Mouse (Mus musculus) liver, embryonic 14.5 days (tissue): ENCODE measurements around the gene Arap1. TPM values are rescaled to one million over a fixed set of nuclear protein-coding genes. Genes with fewer than 3 reads are reported as not detected.

Experiments
- ATAC-seq: fragments of 200-750 bp; cut with Nextera tagmentation; 2 replicates; pipeline ENCODE4 v1.8.0; 2017; ENCODE audit warnings: moderate number of reproducible peaks, mild to moderate bottlenecking, moderate library complexity; ENCODE audit not compliant: insufficient read depth
- DNase-seq, 3 experiments: peaks; one replicate each; pipeline ENCODE4 v3.0.0-alpha.2; 2012 to 2013; ENCODE audit warnings: low read depth in 3 of 3, low spot score in 3 of 3
- H3K27ac ChIP-seq: fragments of 300-500 bp; sonication (generic); 2 replicates; pipeline ENCODE4 v1.5.1; 2014; ENCODE audit warnings: moderate library complexity, mild to moderate bottlenecking, control low read depth, inconsistent platforms
- H3K27me3 ChIP-seq: fragments of 300-500 bp; sonication (generic); 2 replicates; pipeline ENCODE4 v1.6.1; 2014; ENCODE audit warnings: mild to moderate bottlenecking, low read length, moderate library complexity; ENCODE audit not compliant: control insufficient read depth, insufficient read depth
- H3K36me3 ChIP-seq: fragments of 300-500 bp; sonication (generic); replicated peaks from 2 replicates; pipeline ENCODE4 v1.6.1; 2014; ENCODE audit warnings: low read depth; ENCODE audit not compliant: control insufficient read depth, insufficient read depth
- H3K4me1 ChIP-seq, 2 experiments: fragments of 200-500 bp in 1 of 2; fragments of 300-500 bp in 1 of 2; sonication (generic) in 1 of 2; replicated peaks; 2 replicates each; pipeline ENCODE4 v1.6.1; 2012 to 2014; ENCODE audit warnings: antibody characterized with exemption in 1 of 2, inconsistent platforms in 1 of 2, low read length in 1 of 2; ENCODE audit not compliant: control insufficient read depth in 2 of 2, insufficient read depth in 2 of 2
- H3K4me2 ChIP-seq: fragments of 300-500 bp; sonication (generic); 2 replicates; pipeline ENCODE4 v1.6.1; 2014; ENCODE audit warnings: low read depth, mild to moderate bottlenecking, control low read depth, moderate library complexity
- H3K4me3 ChIP-seq, 2 experiments: fragments of 200-500 bp in 1 of 2; fragments of 300-500 bp in 1 of 2; sonication (generic) in 1 of 2; 2 replicates each; pipeline ENCODE4 v1.5.1; 2012 to 2014; ENCODE audit warnings: low read depth in 2 of 2, low read length in 2 of 2, mild to moderate bottlenecking in 2 of 2, control low read depth in 1 of 2, inconsistent platforms in 1 of 2, moderate library complexity in 1 of 2; ENCODE audit not compliant: insufficient read depth in 1 of 2
- H3K9ac ChIP-seq: fragments of 300-500 bp; sonication (generic); replicated peaks from 2 replicates; pipeline ENCODE4 v1.6.1; 2014; ENCODE audit warnings: mild to moderate bottlenecking, control low read depth, moderate library complexity
- H3K9me3 ChIP-seq: fragments of 300-500 bp; sonication (generic); 2 replicates; pipeline ENCODE4 v1.6.1; 2016; ENCODE audit warnings: low read length, mixed read lengths; ENCODE audit not compliant: control insufficient read depth
- CTCF ChIP-seq: IDR thresholded peaks from 2 replicates; pipeline ENCODE4 v1.5.1; 2016; ENCODE audit warnings: antibody characterized with exemption, low read depth, control low read depth
- EP300 ChIP-seq: IDR thresholded peaks from 2 replicates; pipeline ENCODE4 v1.6.1; 2016; ENCODE audit warnings: antibody characterized with exemption, low read depth
- WGBS: fragments of 180-500 bp; shearing (Covaris S2); extraction: QIAGEN DNeasy Blood & Tissue Kit; methylation state at CpG from one replicate; pipeline ENCODE4 v1.1.7; 2014; ENCODE audit not compliant: insufficient replicate concordance; 5-methylcytosine and 5-hydroxymethylcytosine counted together
- polyA plus RNA-seq, 2 experiments: library from polyadenylated mRNA; depleted of rRNA in 1 of 2; stranded (reverse) in 1 of 2; unstranded in 1 of 2; fragments of >200 nt; fragmentation: Nextera tagmentation in 1 of 2; extraction: Ambion mirVana in 1 of 2; gene quantifications; 2 replicates each; pipeline versions ENCODE4 v1.2.1 to v1.2.3; 2012 to 2014

Gene Arap1
- polyA plus RNA-seq, 2 experiments, result 13.7 to 13.9 TPM

- Histone ChIP-seq H3K9ac (no peak overlapping the region), H3K9me3 (no peaks in the 10 kb centered on the region), H3K27me3 (no peaks in the 10 kb centered on the region), H3K27ac (no peak overlapping the region), H3K36me3 (no peaks in the 10 kb centered on the region), H3K4me2 (peak overlapping the region; percentile 13; the same call in 1 of the 2 replicates), H3K4me1 (peaks cover 5 to 18% of the 10 kb centered on the region in 2 experiments), H3K4me3 (peak overlapping the region in 1 of 2 experiments; percentile 2; a peak in 1 of 4 replicates)
- peak; percentile 25 for ATAC-seq
- TF ChIP-seq CTCF (no peak), EP300 (no peak)
- 26% methylated on average over 6 of the region's 6 CpGs for WGBS
- DNase-seq, result no peak
Observed at GRCm38 (mm10) chr7:101385331-101385733, 37.5 kb downstream of the Arap1 start.

GRCm38 (mm10) chr7:101385866-101386452, 38.1 kb downstream of the Arap1 start:
- no peaks in the 10 kb centered on the region for H3K9me3 ChIP-seq
- H3K36me3 ChIP-seq, result no peaks in the 10 kb centered on the region
- peaks cover 5 to 18% of the 10 kb centered on the region in 2 experiments for H3K4me1 ChIP-seq
- H3K9ac ChIP-seq, result no peak overlapping the region
- H3K4me2 ChIP-seq, result 0 out of 2 replicates have a peak overlapping the region, but pooled peaks have one; percentile 13
- H3K4me3 ChIP-seq, result no peak overlapping the region
- peak; percentile 32; the same call in 1 of the 2 replicates for ATAC-seq
- TF ChIP-seq CTCF (no peak), EP300 (no peak)
- no peak for DNase-seq
- H3K27ac ChIP-seq, result no peak overlapping the region
- no peaks in the 10 kb centered on the region for H3K27me3 ChIP-seq
- 50% methylated on average over 10 of the region's 10 CpGs for WGBS

GRCm38 (mm10) chr7:101389256-101389655, 41.4 kb downstream of the Arap1 start:
- no peak for DNase-seq
- Histone ChIP-seq H3K36me3 (no peaks in the 10 kb centered on the region), H3K27ac (no peak overlapping the region), H3K9me3 (no peaks in the 10 kb centered on the region), H3K4me2 (no peak overlapping the region), H3K27me3 (no peaks in the 10 kb centered on the region), H3K4me3 (no peak overlapping the region), H3K9ac (no peak overlapping the region), H3K4me1 (peaks cover 5 to 16% of the 10 kb centered on the region in 2 experiments)
- ATAC-seq, result no peak
- WGBS, result 18% methylated on average over 6 of the region's 6 CpGs
- TF ChIP-seq EP300, result no peak
- no peak for TF ChIP-seq CTCF

- no peak overlapping the region for H3K27ac ChIP-seq
- DNase-seq, result no peak
- H3K9me3 ChIP-seq, result no peaks in the 10 kb centered on the region
- no peak for TF ChIP-seq EP300
- TF ChIP-seq CTCF, result no peak
- no peaks in the 10 kb centered on the region for H3K36me3 ChIP-seq
- no peak for ATAC-seq
- no peaks in the 10 kb centered on the region for H3K27me3 ChIP-seq
- H3K4me1 ChIP-seq, result no peaks in the 10 kb centered on the region; a peak in 1 of 4 replicates
- H3K4me2 ChIP-seq, result no peak overlapping the region
- WGBS, result 59% methylated on average over 4 of the region's 4 CpGs
- no peak overlapping the region for H3K9ac ChIP-seq
- no peak overlapping the region for H3K4me3 ChIP-seq
Observed at GRCm38 (mm10) chr7:101391909-101392479, 44.1 kb downstream of the Arap1 start.

- WGBS, result 56% methylated on average over 4 of the region's 4 CpGs
- ATAC-seq, result no peak
- H3K27ac ChIP-seq, result no peak overlapping the region
- H3K9ac ChIP-seq, result no peak overlapping the region
- no peak for DNase-seq
- no peaks in the 10 kb centered on the region for H3K9me3 ChIP-seq
- H3K4me3 ChIP-seq, result no peak overlapping the region
- H3K4me1 ChIP-seq, result no peaks in the 10 kb centered on the region; a peak in 1 of 4 replicates
- TF ChIP-seq EP300, result no peak
- no peak for TF ChIP-seq CTCF
- no peaks in the 10 kb centered on the region for H3K27me3 ChIP-seq
- H3K36me3 ChIP-seq, result no peaks in the 10 kb centered on the region
- H3K4me2 ChIP-seq, result no peak overlapping the region
Observed at GRCm38 (mm10) chr7:101393015-101393414, 45.1 kb downstream of the Arap1 start.
